Mouse (Mus musculus) intestine, postnatal 0 days (tissue): ENCODE data around the gene Srsf4. TPM values are rescaled to one million over a fixed set of nuclear protein-coding genes. Genes with fewer than 3 reads are reported as not detected.

Experiments
- ATAC-seq: fragments of 200-750 bp; cut with Nextera tagmentation; 2 replicates; pipeline ENCODE4 v1.8.0; 2017; ENCODE audit warnings: mild to moderate bottlenecking, moderate TSS enrichment, moderate library complexity
- H3K27ac ChIP-seq: fragments of 300-500 bp; sonication (generic); 2 replicates; pipeline ENCODE4 v1.5.1; 2014; ENCODE audit warnings: mild to moderate bottlenecking, low read depth, low read length, moderate library complexity
- H3K27me3 ChIP-seq: fragments of 300-500 bp; sonication (generic); replicated peaks from 2 replicates; pipeline ENCODE4 v1.6.1; 2014; ENCODE audit warnings: low read length, mixed read lengths; ENCODE audit not compliant: control insufficient read depth, insufficient read depth
- H3K36me3 ChIP-seq: fragments of 300-500 bp; sonication (generic); 2 replicates; pipeline ENCODE4 v1.6.1; 2014; ENCODE audit warnings: mild to moderate bottlenecking, moderate library complexity; ENCODE audit not compliant: control insufficient read depth, insufficient read depth
- H3K4me1 ChIP-seq: fragments of 300-500 bp; sonication (generic); replicated peaks from 2 replicates; pipeline ENCODE4 v1.6.1; 2014; ENCODE audit warnings: antibody characterized with exemption, low read length, mixed read lengths; ENCODE audit not compliant: control insufficient read depth, insufficient read depth
- H3K4me2 ChIP-seq: fragments of 300-500 bp; sonication (generic); replicated peaks from 2 replicates; pipeline ENCODE4 v1.6.1; 2014; ENCODE audit warnings: low read depth, mild to moderate bottlenecking, moderate library complexity
- H3K4me3 ChIP-seq: fragments of 300-500 bp; sonication (generic); 2 replicates; pipeline ENCODE4 v1.5.1; 2014; ENCODE audit warnings: low read depth, low read length
- H3K9ac ChIP-seq: fragments of 300-500 bp; sonication (generic); 2 replicates; pipeline ENCODE4 v1.6.1; 2014; ENCODE audit warnings: mild to moderate bottlenecking, low read depth, low read length
- H3K9me3 ChIP-seq: fragments of 300-500 bp; sonication (generic); 2 replicates; pipeline ENCODE4 v1.6.1; 2016; ENCODE audit warnings: mixed run types; ENCODE audit not compliant: control insufficient read depth
- CTCF ChIP-seq: sonication (generic); IDR thresholded peaks from 2 replicates; pipeline ENCODE4 v1.5.1; 2016; ENCODE audit warnings: low read depth, mild to moderate bottlenecking, control low read depth, antibody characterized with exemption, moderate library complexity
- WGBS: fragments of 180-500 bp; shearing (Covaris S2); extraction: QIAGEN DNeasy Blood & Tissue Kit; methylation state at CpG from one replicate; pipeline ENCODE4 v1.1.7; 2014; 5-methylcytosine and 5-hydroxymethylcytosine counted together
- polyA plus RNA-seq: library from polyadenylated mRNA; unstranded; fragments of >200 nt; fragmentation: Nextera tagmentation; extraction: Ambion mirVana; gene quantifications from 2 replicates; pipeline ENCODE4 v1.2.1, GENCODE M21; 2015

The Srsf4 gene
- polyA plus RNA-seq, 1 experiment from 2014 or later = 36.2 TPM

GRCm38 (mm10) chr4:131897109-131897508 lies 23.7 kb downstream of the Srsf4 start:
- no peak overlapping the region for H3K9ac ChIP-seq
- WGBS = 89% methylated on average over 5 of the region's 5 CpGs
- peaks cover 80% of the 10 kb centered on the region for H3K36me3 ChIP-seq
- no peaks in the 10 kb centered on the region for H3K4me1 ChIP-seq
- peak overlapping the region; percentile 73 for H3K27ac ChIP-seq
- no peaks in the 10 kb centered on the region for H3K27me3 ChIP-seq
- 0 out of 2 replicates have a peak, but pooled peaks have one; percentile 13 for ATAC-seq
- H3K9me3 ChIP-seq = no peaks in the 10 kb centered on the region
- no peak overlapping the region for H3K4me2 ChIP-seq
- no peak for TF ChIP-seq CTCF
- H3K4me3 ChIP-seq = no peak overlapping the region

GRCm38 (mm10) chr4:131897787-131898186 lies 24.4 kb downstream of the Srsf4 start:
- Histone ChIP-seq H3K4me2 (no peak overlapping the region), H3K4me3 (no peak overlapping the region), H3K27ac (peak overlapping the region; percentile 73), H3K9ac (no peak overlapping the region), H3K36me3 (peaks cover 78% of the 10 kb centered on the region), H3K9me3 (no peaks in the 10 kb centered on the region), H3K27me3 (no peaks in the 10 kb centered on the region), H3K4me1 (no peaks in the 10 kb centered on the region)
- ATAC-seq = peak; percentile 97
- WGBS = 55% methylated on average over 8 of the region's 8 CpGs
- no peak for TF ChIP-seq CTCF

- peaks cover 70% of the 10 kb centered on the region for H3K36me3 ChIP-seq
- no peak overlapping the region for H3K9ac ChIP-seq
- no peak overlapping the region for H3K4me2 ChIP-seq
- H3K9me3 ChIP-seq = no peaks in the 10 kb centered on the region
- peak overlapping the region; percentile 41 for H3K27ac ChIP-seq
- H3K4me1 ChIP-seq = no peaks in the 10 kb centered on the region
- TF ChIP-seq CTCF = no peak
- no peaks in the 10 kb centered on the region for H3K27me3 ChIP-seq
- ATAC-seq = no peak
- no peak overlapping the region for H3K4me3 ChIP-seq
- WGBS = 88% methylated on average over 12 of the region's 12 CpGs
Measured at GRCm38 (mm10) chr4:131898503-131899179, 25.2 kb downstream of the Srsf4 start.

- no peak for ATAC-seq
- no peaks in the 10 kb centered on the region for H3K9me3 ChIP-seq
- 70% methylated on average over 6 of the region's 6 CpGs for WGBS
- H3K9ac ChIP-seq = no peak overlapping the region
- H3K4me2 ChIP-seq = no peak overlapping the region
- no peak for TF ChIP-seq CTCF
- H3K27me3 ChIP-seq = no peaks in the 10 kb centered on the region
- H3K36me3 ChIP-seq = peaks cover 65% of the 10 kb centered on the region
- H3K27ac ChIP-seq = no peak overlapping the region
- H3K4me1 ChIP-seq = no peaks in the 10 kb centered on the region
- H3K4me3 ChIP-seq = no peak overlapping the region
Measured at GRCm38 (mm10) chr4:131899180-131899554, 25.8 kb downstream of the Srsf4 start.

- H3K9me3 ChIP-seq = no peaks in the 10 kb centered on the region
- WGBS = 90% methylated on average over 15 of the region's 15 CpGs
- H3K27me3 ChIP-seq = no peaks in the 10 kb centered on the region
- H3K4me3 ChIP-seq = no peak overlapping the region
- no peaks in the 10 kb centered on the region for H3K4me1 ChIP-seq
- TF ChIP-seq CTCF = no peak
- H3K27ac ChIP-seq = no peak overlapping the region
- no peak for ATAC-seq
- H3K9ac ChIP-seq = no peak overlapping the region
- H3K36me3 ChIP-seq = peaks cover 54% of the 10 kb centered on the region
- H3K4me2 ChIP-seq = no peak overlapping the region
Measured at GRCm38 (mm10) chr4:131901090-131901489, 27.7 kb downstream of the Srsf4 start.

GRCm38 (mm10) chr4:131904478-131904877 lies 31.1 kb downstream of the Srsf4 start:
- Histone ChIP-seq H3K4me2 (no peak overlapping the region), H3K27ac (no peak overlapping the region), H3K4me1 (no peaks in the 10 kb centered on the region), H3K4me3 (no peak overlapping the region), H3K9ac (no peak overlapping the region), H3K36me3 (peaks cover 30% of the 10 kb centered on the region), H3K9me3 (no peaks in the 10 kb centered on the region), H3K27me3 (no peaks in the 10 kb centered on the region)
- peak; percentile 82 for TF ChIP-seq CTCF
- ATAC-seq = peak; percentile 34; the same call in 1 of the 2 replicates
- 50% methylated on average over 8 of the region's 8 CpGs for WGBS
